Mouse (Mus musculus): ENCODE results near the gene Dera. TPM values are rescaled to one million over a fixed set of nuclear protein-coding genes. Genes with fewer than 3 reads are reported as not detected.

Gene Dera
- polyA plus RNA-seq, 1 experiment: 14.2 TPM

GRCm38 (mm10) chr6:137806806-137807205, 52.5 kb downstream of the Dera start:
- DNase-seq (ENCODE audit: low spot score): no peak

- DNase-seq (ENCODE audit: low spot score): no peak
Observed at GRCm38 (mm10) chr6:137807296-137807695, 53.0 kb downstream of the Dera start.

DNA sequence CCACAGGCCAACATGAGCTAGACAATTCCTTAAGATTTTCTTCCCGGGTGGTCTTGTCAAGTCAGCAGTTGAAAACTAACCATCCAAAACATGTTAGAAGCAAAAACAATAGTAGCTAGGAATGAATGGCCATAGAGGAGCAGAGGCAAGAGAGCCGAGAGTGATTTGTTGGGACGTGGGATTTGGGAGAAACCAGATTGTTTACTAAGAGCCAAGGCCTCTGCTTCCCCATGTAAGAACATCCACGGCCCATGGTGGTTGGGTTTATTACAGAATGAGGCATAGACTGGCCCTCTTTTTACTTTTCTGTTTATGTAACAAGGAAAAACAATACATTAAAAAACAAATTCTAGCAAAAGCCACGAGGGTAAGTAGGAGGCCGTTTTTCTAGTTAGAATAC, 54.4 kb downstream of the Dera start:
- DNase-seq (ENCODE audit: low spot score): no peak

DNA sequence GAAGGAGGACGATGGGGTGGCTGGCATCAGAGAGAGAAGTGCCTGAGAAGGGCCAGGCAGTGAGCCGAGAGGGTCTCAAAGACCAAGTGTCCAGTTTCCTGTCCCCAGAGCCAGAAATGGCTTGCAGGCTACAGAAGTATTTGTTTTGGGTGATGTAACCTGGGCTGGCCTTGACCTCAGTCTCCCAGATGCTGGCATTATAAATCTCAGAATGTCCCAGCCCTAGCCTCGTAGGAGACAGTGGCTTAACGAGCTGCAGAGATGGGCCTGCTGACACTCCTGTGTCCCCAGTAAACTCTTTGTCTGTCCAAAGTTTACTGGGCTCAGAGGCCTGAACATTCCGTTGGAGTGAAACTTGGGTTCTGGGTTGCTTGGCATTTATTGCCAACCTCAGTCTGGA, 55.8 kb downstream of the Dera start:
- DNase-seq (ENCODE audit: low spot score): no peak

- DNase-seq (ENCODE audit: low spot score): no peak
Observed at GRCm38 (mm10) chr6:137814006-137814405, 59.7 kb downstream of the Dera start.

- DNase-seq (ENCODE audit: low spot score): no peak
Observed at GRCm38 (mm10) chr6:137816508-137816907, 62.2 kb downstream of the Dera start.

DNA sequence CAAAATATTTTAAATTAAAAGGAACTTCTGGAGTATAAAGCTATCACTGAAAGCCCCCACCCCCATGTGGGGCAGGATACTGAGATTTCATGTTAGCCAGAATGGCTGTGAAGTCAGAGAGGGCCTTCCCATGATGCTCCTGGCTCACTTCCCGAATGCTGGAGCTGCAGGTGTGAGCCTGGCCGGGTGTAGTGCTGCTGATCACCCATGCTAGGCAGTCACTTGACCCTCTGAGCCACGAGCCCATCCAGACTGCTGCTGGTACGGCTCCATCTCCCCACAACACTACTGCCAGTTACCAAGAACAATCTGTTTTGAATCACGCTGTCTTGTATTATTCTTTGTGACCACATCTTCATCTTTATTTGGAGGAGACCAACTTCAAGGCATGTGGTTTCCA, 68.2 kb downstream of the Dera start:
- DNase-seq (ENCODE audit: low spot score): no peak

DNA sequence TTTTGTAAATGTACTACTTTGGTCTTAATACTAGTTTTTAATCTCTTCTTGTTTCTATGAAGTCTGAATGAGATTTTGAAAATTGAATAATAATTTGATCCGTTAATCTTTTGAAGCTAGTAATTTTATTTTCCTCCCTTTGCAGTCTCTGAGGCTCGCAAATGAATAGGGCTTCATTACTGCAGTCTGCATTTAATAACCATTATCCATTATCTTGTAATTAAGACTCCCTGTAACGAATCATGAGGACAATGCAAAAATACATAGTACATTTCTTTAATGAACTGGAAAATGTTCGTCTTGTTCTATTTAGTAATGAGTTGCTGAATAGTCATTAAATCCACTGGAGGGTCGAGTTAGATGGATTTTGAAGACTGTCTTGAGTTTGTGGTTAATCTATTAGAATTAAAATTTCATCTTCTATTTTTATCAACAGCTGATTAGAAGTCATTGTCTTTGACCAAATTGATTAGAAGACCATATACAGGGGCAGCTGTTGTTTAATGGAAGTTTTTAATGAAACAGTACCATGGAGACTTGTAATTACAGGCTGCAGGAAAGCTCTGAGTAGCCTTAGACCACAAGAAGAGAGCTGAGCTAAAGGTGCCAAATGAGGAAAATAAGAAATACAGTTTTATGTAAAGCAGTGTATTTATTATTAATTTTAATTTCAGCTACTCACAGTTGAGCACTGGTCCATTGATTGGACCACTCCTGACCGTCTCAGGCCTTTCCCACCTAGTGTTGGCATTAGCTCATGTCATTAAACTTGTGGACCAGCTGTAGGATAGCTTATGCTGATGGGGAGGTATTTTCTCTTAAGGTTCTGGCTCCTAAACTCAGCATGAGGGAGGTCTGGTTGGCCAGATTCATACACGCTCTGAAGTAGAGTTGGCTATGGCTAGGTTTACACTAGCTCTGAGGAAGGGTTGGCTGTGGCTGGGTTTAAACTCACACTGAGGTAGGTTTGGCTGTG, 70.0 kb downstream of the Dera start:
- DNase-seq (ENCODE audit: low spot score): no peak

- DNase-seq (ENCODE audit: low spot score): no peak
Observed at GRCm38 (mm10) chr6:137825022-137825613, 70.8 kb downstream of the Dera start.

GRCm38 (mm10) chr6:137829056-137829776, 74.9 kb downstream of the Dera start:
- DNase-seq (ENCODE audit: low spot score): no peak

DNA sequence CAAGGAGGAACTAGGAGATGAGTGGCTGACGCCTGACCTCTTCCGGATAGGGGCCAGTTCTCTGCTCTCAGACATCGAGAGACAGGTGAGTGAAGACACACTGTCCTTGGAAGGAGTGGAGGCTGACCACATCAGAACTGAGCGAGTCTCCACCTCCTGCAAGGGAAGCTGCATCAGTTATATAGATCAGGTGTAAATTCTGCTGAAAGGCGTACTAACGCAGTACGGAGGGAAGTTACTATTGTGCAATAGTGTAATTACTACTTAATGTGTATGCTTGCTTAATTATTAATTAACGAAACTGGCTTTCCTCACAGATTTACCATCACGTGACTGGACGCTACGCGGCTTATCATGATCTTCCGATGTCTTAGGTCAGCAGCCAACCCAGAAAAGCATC, 82.5 kb downstream of the Dera start:
- no peak for DNase-seq (ENCODE audit: low spot score)

DNA sequence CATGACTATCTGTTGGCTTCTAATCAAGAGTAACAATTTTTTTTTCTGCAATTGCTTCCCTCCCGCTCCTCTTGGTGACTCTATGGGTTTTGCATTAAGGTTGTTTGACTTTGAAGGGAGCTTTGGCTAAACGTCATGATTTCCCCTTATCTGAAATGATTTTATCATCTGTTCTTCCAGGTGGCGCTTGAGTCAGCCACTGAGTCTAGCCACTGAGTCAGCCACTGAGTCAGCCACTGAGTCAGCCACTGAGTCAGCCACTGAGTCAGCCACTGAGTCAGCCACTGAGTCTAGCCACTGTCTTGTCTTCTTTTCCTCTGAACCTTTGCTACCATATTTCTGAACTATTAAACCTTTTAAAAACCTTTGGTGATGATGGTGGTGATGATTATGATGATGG, 89.0 kb downstream of the Dera start:
- no peak for DNase-seq (ENCODE audit: low spot score)

GRCm38 (mm10) chr6:137857198-137858194, 103.2 kb downstream of the Dera start:
- DNase-seq (ENCODE audit: low spot score): no peak

- DNase-seq (ENCODE audit: low spot score): no peak
Observed at GRCm38 (mm10) chr6:137869903-137870580, 115.7 kb downstream of the Dera start.

DNA sequence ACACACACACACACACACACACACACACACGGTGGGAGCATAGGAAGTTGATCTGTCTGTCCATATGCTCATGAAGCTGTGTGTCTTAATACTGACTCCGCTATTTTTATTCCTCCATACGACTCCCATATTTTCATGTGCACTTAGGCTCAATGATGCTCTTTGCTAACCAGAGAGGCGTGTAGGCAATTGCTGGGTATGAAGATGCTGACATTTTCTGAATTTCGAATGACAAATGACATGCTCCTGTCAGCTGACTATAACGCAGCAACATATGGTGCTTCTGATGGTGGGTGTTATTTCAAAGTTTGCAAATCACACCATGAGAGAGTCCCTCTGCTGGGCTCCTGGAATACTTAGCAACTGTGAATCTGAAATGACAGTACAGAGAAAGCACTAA, 116.3 kb downstream of the Dera start:
- DNase-seq (ENCODE audit: low spot score): no peak

DNA sequence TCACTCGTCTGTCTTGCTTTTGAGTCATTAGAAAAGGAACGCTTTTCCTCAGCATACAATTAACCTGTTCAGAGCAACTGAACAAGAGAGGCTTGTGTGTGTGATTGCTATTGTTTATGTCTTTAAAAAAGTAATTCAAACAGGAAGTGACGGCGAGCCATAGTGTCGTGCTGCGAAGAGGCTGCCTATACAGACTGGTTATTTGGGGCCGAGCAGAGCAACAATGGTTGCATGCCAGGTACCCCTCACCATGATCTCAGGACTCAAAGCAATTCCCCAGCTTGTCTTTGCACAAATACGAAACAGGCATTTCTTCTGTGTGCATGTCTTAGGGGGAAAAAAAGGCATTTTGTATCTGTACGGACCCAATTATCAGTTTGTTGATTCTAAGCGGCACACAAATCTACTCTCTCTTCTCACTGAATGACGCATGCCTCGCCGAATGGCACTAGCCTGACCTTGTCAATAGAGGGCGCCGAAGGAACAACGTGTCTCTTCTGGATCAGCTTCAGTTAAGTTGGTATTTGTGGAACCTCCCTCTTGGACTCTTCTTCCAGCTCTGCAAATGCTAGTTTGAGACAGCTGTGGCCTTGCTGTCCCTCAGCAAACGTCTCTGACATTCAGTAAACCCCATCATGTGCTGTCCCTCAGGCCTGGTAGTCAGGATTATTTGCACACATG, 117.8 kb downstream of the Dera start:
- peak; percentile 28 for DNase-seq (ENCODE audit: low spot score)

- DNase-seq (ENCODE audit: low spot score): no peak
Observed at GRCm38 (mm10) chr6:137874471-137875244, 120.3 kb downstream of the Dera start.

DNA sequence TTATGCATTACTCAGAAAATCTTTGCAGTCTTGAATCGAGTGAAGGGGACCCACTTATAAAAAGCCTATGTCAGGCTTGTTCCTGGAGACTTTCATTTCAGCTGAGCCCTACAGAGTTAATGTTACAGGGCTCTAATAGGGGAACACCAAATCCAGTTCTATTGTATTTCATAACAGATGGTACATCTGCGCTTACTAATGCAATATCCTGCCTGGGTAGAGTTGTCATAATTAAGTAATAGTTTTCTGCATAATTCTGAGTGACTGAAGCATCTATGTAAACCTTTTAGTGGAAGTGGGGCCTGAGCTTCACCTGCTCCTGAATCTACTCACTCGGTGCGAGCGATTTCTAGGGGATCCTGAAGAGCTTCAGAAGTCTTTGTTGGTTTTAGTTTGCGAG, 131.3 kb downstream of the Dera start:
- DNase-seq (ENCODE audit: low spot score): no peak
